Mouse (Mus musculus) gastrocnemius, adult 18-20 months (tissue): ENCODE data around the gene 3110082I17Rik. TPM values are rescaled to one million over a fixed set of nuclear protein-coding genes. Genes with fewer than 3 reads are reported as not detected.
"Not testable (repeated sequence)": the region's sequence is repeated elsewhere in the genome, so short reads cannot be mapped to it uniquely, and the experiment has no call there.

ENCODE experiments used
- DNase-seq: peaks from one replicate; pipeline ENCODE4 v3.0.0; 2021; ENCODE audit warnings: low spot score
- total RNA-seq, 2 experiments: library from RNA; stranded (reverse); gene quantifications; 2 replicates each; pipeline ENCODE4 v1.2.3; 2021

Gene 3110082I17Rik
- total RNA-seq, 2 experiments from 2014 or later, result 9.6 to 10.4 TPM

- no peak for DNase-seq
Measured at GRCm38 (mm10) chr5:139359244-139359643, 101.1 kb downstream of the 3110082I17Rik start.

DNA sequence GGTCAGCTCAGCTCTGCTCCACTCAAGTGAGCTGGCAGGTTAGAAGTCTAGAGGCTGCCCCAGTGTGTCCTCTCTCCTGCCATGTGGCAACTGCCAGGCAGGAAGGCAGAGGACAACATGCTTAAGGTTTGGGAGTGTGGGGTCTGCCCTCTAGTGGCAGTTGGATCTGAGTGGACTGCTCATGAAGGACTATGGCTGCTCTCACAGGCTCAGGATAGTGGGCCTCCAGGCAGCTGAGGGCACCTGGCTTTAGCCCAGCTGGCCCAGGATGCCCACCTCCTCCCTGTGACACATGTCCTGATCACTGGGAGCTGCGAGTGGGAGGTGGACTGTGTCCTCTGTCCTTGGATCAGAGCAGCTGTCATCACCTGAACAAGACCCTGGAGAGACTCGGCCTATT lies 101.7 kb downstream of the 3110082I17Rik start:
- DNase-seq, result no peak

DNA sequence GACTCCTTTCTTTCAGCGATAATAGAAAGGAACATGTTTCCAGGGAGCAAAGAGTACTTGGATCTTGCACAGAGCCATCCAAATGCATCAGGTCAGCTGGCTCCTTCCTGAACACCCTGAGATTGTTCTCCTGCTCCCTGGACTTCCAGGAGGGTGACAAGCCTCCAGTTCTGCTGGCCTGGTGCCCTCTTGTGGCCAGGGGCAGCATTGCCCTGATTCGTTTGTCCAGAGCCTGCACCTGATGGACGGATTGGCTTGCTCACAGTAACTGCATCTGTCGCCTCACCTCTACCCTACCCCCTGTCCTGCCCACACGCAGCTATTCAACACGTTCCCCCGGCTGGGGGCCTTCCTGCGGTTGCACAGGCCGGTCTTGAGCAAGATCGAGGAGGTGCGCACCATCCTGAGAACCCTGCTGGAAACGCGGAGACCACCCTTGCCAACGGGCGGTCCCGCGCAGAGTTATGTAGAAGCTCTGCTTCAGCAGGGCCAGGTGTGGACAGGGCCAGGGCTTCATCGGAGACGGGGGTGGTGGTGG lies 105.0 kb downstream of the 3110082I17Rik start:
- peak; percentile 80 for DNase-seq

- DNase-seq, result no peak
Measured at GRCm38 (mm10) chr5:139353946-139354345, 106.4 kb downstream of the 3110082I17Rik start.

DNA sequence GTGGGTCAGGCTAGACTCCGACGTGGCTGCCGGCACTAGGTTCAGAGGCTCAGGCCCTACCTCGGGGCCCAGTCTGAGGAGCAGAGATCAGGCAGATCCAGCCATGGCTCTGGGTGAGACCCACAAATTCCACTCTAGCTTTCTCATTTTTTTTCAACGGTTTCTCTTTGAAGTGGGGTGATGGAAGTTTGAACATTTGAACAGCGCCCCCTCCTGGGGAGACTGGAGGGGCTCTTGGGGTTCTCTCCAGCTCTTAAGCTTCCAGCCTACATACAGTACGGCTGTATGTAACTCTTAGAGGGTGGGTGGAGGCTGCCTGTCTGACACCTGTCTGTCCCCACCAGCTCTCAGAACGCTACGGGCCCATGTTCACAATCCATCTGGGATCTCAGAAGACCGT lies 106.8 kb downstream of the 3110082I17Rik start:
- DNase-seq, result no peak

GRCm38 (mm10) chr5:139352317-139352716 lies 108.0 kb downstream of the 3110082I17Rik start, which contains the start of gene Cyp2w1:
Cyp2w1 (plus strand) TSS chr5:139352617.
- no peak for DNase-seq

GRCm38 (mm10) chr5:139351628-139352027 lies 108.7 kb downstream of the 3110082I17Rik start:
- DNase-seq, result no peak

DNA sequence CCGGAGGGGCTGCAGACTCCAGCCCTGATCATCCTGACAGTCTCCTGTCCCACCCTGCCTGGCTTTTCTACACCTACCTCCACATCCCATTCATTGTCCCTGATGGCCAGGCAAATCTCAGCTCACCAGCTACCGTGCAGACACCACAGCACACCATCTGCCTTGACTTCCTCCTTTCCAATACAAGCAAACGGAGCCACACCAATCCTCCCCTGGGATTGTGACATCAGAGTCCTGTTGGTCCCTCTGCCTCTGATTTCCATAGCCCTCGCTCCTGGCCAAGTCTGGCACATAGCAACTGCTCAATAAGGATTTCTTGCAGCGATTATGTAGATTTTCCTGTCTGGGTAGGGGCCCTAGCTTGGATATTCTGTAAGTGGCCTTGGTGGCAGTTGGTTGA lies 109.2 kb downstream of the 3110082I17Rik start, which contains the start of gene Cox19:
Gene Cox19, minus strand, starts transcription at position 285 of the 400 bp plus-strand sequence.
- DNase-seq, result no peak

- DNase-seq, result no peak
Measured at GRCm38 (mm10) chr5:139349713-139350112, 110.6 kb downstream of the 3110082I17Rik start.

DNA sequence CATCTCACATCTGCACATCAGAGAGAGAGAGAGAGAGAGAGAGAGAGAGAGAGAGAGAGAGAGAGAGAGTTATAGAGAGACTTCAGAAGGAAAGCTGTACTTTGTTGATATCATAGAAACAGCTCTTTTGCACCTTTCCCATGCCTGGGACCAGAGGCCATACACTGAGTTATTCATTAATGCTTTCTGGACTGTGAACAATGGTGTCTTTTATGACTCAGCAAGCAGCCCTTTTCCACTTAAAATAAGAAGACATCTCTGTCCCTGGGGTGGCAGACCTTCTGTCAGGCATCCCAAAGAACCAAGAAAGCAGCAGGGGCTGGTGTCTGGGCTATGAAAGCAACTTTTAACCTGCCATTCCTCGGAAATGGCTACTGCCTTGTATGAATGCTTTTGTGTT lies 113.1 kb downstream of the 3110082I17Rik start:
- DNase-seq, result no peak

GRCm38 (mm10) chr5:139345364-139345714 lies 115.0 kb downstream of the 3110082I17Rik start:
- no peak for DNase-seq

GRCm38 (mm10) chr5:139344687-139345363 lies 115.5 kb downstream of the 3110082I17Rik start:
- peak; percentile 98 for DNase-seq

DNA sequence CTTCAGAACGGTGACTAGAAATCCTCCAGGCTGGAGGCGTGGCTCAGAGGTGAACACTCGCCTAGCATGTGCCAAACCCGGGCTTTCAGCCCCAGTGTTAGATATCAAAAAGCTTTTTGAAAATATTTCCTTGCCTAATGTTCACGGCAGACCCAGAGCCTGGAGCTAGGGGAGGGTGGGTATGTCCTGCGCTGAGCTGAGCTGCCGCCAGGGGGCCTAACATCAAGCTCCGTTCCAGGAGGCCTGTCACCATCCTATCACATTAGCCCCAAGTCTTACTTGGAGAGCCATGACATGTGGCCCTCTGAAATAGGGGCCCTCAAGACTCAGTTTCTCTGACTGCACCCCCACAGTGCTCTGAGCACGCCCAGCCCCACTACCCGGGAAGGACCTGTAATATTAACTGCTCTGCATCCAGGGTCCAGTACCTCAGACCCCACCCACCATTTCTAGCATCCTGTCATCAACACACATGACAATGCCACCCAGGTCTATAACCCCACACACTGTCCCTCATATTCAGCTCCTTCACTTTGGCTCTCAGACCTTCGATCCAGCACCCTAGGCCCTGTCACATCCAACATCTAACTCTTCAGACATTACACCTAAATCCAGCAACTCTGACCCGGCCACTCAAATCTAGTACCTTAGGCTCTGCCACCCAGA lies 116.2 kb downstream of the 3110082I17Rik start:
- DNase-seq, result peak; percentile 79

DNA sequence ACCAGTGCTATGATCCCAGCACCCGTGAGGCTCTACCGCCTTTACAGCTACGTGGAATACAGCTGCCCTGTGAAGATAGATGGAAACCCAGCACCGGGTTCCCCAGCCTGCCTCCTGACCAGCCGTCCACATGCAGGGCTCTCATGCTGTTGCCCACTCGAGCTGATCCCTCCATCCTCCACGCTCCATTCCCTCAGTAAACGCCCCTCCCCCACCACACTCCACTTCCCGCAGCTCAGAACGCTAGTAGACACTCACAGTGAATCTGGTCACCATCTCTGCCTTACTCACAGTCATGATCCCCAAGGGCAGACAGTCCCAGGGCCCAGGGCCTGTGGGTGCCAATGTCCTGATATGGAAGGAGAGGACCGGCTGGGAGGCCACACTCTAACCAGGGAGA lies 121.4 kb downstream of the 3110082I17Rik start:
- DNase-seq, result no peak

- DNase-seq, result no peak
Measured at GRCm38 (mm10) chr5:139338403-139338802, 121.9 kb downstream of the 3110082I17Rik start.

GRCm38 (mm10) chr5:139337826-139338370 lies 122.4 kb downstream of the 3110082I17Rik start:
- no peak for DNase-seq

DNA sequence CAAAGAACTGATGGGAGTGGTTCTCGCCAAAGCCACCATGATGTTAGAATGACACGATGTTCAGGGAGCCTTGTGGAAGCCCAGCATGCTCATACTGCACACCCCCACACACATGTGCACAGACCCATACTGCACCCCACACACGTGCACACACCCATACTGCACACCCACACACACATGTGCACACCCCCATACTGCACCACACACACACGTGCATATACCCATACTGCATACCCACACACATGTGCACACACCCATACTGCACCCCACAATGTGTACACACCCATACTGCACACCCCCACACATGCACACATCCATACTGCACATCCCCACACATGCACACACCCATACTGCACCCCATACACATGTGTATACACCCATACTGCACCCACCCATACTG lies 124.7 kb downstream of the 3110082I17Rik start:
- DNase-seq, result no peak

- not testable (repeated sequence) for DNase-seq
Measured at GRCm38 (mm10) chr5:139334394-139334793, 125.9 kb downstream of the 3110082I17Rik start.

- DNase-seq, result no peak
Measured at GRCm38 (mm10) chr5:139333301-139334013, 126.9 kb downstream of the 3110082I17Rik start.

DNA sequence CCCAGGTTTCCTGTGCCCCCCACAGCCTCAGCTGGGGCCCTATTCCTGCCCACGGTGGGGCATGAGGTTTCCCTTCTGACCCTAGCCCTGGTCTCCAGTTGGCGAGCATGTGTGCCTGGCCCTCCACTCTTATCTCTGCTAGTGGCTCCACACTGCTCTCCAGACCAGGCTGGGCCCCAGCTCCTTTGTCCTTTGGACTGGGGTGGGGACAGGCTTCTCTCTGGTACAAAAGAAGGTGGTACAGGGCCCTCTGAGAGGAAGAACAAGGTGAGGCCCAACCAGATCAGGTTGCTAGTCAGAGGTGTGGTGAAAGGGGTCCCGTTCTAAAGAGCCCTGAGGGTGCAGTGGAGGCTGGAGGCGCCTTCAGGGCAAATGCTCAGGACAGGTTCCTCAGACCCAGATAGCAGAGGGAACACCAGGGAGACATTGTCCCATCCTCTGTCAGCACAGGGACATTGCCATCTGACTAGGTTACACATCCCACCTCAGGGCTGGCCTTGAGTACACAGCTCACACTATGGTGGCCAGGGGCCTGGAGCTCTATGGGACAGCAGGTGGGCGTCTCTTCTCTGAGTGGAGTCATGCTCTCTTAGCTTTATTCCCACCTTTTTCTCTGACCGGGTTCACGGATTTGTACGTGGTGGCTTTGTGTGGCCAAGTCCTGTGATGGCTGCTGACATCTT lies 127.6 kb downstream of the 3110082I17Rik start:
- no peak for DNase-seq

- peak; percentile 85 for DNase-seq
Measured at GRCm38 (mm10) chr5:139331742-139332141, 128.6 kb downstream of the 3110082I17Rik start.
